Mouse (Mus musculus) heart, embryonic 10.5 days (tissue): ENCODE measurements around the gene Wnt11. TPM values are rescaled to one million over a fixed set of nuclear protein-coding genes. Genes with fewer than 3 reads are reported as not detected.

Source experiments
- DNase-seq: peaks from one replicate; pipeline ENCODE4 v3.0.0-alpha.2; 2017; ENCODE audit warnings: low spot score
- H3K27ac ChIP-seq: fragments of 300-500 bp; sonication (generic); 2 replicates; pipeline ENCODE4 v1.5.1; 2016; ENCODE audit warnings: mild to moderate bottlenecking
- H3K27me3 ChIP-seq: fragments of 300-500 bp; sonication (generic); 2 replicates; pipeline ENCODE4 v1.6.1; 2016; ENCODE audit warnings: mild to moderate bottlenecking; ENCODE audit not compliant: poor library complexity, insufficient read depth, severe bottlenecking
- H3K36me3 ChIP-seq: fragments of 300-500 bp; sonication (generic); 2 replicates; pipeline ENCODE4 v1.6.1; 2016; ENCODE audit warnings: mild to moderate bottlenecking, moderate library complexity
- H3K4me1 ChIP-seq: fragments of 300-500 bp; sonication (generic); 2 replicates; pipeline ENCODE4 v1.6.1; 2016; ENCODE audit warnings: mild to moderate bottlenecking
- H3K4me3 ChIP-seq: fragments of 300-500 bp; sonication (generic); 2 replicates; pipeline ENCODE4 v1.5.1; 2016; ENCODE audit warnings: mild to moderate bottlenecking, moderate library complexity
- H3K9me3 ChIP-seq: fragments of 300-500 bp; sonication (generic); 2 replicates; pipeline ENCODE4 v1.6.1; 2016; ENCODE audit warnings: mild to moderate bottlenecking, moderate library complexity
- WGBS: fragments of 180-500 bp; shearing (Covaris S2); methylation state at CpG from one replicate; pipeline ENCODE4 v1.1.7; 2016; 5-methylcytosine and 5-hydroxymethylcytosine counted together
- polyA plus RNA-seq: library from polyadenylated mRNA; unstranded; fragments of >200 nt; fragmentation: Nextera tagmentation; extraction: Ambion mirVana; gene quantifications from 2 replicates; pipeline ENCODE4 v1.2.1, GENCODE M21; 2016

The Wnt11 gene
- polyA plus RNA-seq, 1 experiment from 2014 or later = 29.4 TPM

DNA sequence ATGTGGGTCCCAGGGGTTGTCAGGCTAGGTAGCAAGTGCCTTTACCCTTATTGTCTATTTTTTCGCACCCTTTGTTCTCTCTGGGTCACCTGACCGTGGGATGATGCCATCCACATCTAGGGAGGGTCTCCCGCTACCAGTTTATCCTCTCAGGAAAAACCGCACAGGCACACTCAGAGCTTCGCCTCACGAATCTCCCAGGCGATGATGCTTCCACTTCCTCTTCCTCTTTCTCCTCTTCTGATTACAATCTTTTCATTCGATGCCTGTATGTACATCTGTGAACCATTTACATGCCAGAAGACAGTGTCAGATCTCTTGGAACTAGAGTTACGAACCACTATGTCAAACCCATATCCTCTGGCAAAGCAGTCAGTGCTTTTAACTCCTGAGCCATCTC, 31.7 kb upstream of the Wnt11 start:
- Histone ChIP-seq H3K27me3 (no peaks in the 10 kb centered on the region), H3K4me1 (peaks cover 50% of the 10 kb centered on the region), H3K9me3 (no peaks in the 10 kb centered on the region), H3K27ac (no peak overlapping the region), H3K4me3 (no peak overlapping the region), H3K36me3 (no peaks in the 10 kb centered on the region)
- no peak for DNase-seq
- 78% methylated on average over 9 of the region's 9 CpGs for WGBS

DNA sequence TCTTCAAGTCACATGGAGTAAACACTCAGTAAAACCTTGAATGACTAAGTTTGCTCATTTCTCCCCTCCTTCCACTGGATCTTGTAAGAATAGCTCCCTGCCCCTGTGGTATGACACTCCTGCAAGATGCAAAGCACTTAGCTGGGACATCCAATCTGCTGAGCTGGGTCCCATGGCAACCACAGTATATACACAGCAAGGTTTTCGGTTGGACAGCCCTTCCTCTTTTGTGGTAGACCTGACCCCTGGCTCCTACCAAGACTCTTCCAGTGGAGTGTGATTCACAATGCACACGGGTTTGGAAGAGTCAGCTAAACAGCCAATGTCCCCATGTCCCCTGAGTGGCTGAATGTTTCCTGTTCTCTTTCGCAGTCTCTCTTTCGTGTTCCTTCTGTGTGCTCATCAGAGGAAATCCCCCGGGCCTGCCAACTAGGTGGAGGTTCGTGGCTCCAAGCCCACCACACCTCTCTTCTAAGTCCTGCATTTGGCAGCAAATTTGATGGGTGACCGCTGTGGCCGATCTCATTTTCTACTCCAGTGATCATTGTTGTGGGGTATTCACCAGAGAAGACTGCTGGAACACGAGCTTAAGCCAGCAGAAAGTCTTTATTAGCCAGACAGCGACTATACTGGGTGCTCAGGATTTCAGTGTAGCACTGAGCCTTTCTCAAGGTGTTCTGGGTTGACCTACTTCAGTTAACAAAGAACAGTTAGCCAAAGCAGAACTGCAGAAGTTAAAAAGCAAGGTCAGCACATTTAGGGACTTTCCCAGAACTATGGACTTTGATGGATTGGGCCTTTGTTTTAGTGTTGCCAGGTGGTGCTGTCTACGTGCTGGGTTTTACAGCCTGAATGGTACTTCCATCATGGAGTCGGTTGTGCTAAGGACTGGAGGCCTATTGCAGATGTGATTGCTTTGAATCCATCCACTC, 29.8 kb upstream of the Wnt11 start:
- Histone ChIP-seq H3K27me3 (no peaks in the 10 kb centered on the region), H3K36me3 (no peaks in the 10 kb centered on the region), H3K4me1 (peaks cover 37% of the 10 kb centered on the region), H3K4me3 (no peak overlapping the region), H3K9me3 (no peaks in the 10 kb centered on the region), H3K27ac (no peak overlapping the region)
- WGBS = 78% methylated on average over 12 of the region's 12 CpGs
- DNase-seq = no peak

DNA sequence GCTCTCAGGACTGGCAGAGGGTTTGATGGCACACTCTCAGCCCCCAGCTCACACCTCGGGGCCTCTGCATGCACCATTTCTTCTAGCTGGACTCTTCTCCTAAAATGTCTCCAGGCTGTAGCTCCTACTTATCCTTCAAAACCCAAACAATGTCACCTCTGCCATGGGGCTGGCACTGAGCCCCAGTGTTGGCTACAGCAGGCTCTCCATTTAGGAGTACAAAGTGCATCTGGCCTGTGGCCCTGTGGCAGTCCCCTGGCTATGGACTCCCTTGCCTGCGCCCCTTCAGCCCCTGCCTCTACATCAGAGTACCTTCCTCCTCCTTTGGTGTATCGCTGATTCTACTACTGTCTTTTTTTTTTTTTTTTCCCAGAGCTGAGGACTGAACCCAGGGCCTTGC, 28.0 kb upstream of the Wnt11 start:
- WGBS = 76% methylated on average over 3 of the region's 3 CpGs
- Histone ChIP-seq H3K27ac (no peak overlapping the region), H3K4me3 (no peak overlapping the region), H3K27me3 (0 out of 2 replicates have a peak, but pooled peaks cover 3% of the 10 kb centered on the region), H3K4me1 (peaks cover 24% of the 10 kb centered on the region), H3K9me3 (no peaks in the 10 kb centered on the region), H3K36me3 (no peaks in the 10 kb centered on the region)
- DNase-seq = no peak

DNA sequence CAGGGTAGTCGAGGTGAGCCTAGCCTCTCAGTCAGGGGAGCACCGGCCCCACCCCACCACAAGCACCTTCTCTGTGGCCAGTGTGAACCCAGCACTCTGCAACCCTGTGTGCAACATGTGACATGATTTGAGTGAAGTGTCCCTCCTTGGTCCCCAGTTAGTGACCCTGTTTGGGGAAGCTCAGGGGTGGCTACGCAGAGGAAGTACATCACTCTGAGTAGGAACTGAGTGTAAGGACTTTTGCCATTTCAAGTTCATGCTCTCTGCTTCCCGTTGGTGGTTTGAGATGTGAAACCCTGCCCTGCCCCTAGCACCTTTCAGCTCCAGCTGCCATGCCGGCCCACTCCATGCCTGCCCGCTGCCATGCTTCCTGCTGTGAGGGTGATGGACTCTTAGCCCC, 25.5 kb upstream of the Wnt11 start:
- WGBS = 75% methylated on average over 6 of the region's 6 CpGs
- Histone ChIP-seq H3K36me3 (no peaks in the 10 kb centered on the region), H3K9me3 (no peaks in the 10 kb centered on the region), H3K4me1 (peaks cover 40% of the 10 kb centered on the region), H3K27ac (no peak overlapping the region), H3K4me3 (no peak overlapping the region), H3K27me3 (0 out of 2 replicates have a peak, but pooled peaks cover 3% of the 10 kb centered on the region)
- no peak for DNase-seq

DNA sequence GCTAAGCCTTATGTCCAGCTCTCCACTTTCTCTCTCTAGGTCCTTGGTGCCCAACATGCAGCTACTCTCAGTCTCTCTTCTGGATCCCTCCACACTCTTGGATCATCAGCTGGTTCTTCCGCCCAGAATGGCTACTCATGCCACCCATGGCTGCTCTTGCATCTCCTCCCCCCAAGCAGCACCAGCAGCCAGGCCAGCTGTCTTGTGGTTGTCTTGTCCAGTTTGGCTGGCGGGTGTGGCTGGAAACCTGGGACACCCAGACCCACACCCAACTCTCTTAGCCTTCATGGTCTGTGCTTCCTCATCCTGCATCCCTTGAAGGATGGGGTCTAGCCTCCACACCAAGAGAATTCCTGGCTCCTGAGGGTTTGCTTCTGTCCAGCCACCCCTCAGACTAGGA, 24.3 kb upstream of the Wnt11 start:
- no peak for DNase-seq
- WGBS = 84% methylated on average over 2 of the region's 2 CpGs
- no peak overlapping the region for H3K27ac ChIP-seq
- H3K9me3 ChIP-seq = no peaks in the 10 kb centered on the region
- peaks cover 38% of the 10 kb centered on the region for H3K4me1 ChIP-seq
- H3K4me3 ChIP-seq = no peak overlapping the region
- H3K36me3 ChIP-seq = no peaks in the 10 kb centered on the region
- H3K27me3 ChIP-seq = 0 out of 2 replicates have a peak, but pooled peaks cover 3% of the 10 kb centered on the region

DNA sequence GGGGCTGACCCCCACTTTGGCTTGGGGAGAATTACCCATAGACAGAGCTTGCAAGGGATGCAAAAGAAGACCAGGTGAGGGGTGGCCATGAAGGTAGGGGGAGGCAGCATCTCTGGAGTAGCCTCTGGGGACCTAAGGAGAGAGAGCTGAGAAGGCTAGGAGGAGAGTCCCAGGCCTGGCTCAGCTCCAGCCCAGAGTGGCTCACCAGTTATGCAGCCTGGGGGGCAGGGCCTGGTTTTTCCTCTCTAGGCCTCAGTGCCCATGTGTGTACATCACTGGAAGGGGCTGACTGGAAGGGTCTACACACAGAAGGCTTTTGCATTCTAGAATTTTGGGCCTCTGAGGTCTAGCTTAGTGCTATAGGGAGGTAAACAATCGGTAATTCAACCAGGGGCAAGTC, 14.4 kb upstream of the Wnt11 start:
- Histone ChIP-seq H3K27me3 (peaks cover 22% of the 10 kb centered on the region), H3K4me1 (peaks cover 68% of the 10 kb centered on the region), H3K9me3 (no peaks in the 10 kb centered on the region), H3K4me3 (no peak overlapping the region), H3K27ac (peak overlapping the region; percentile 24), H3K36me3 (no peaks in the 10 kb centered on the region)
- WGBS = 87% methylated on average over 1 of the region's 1 CpGs
- DNase-seq = no peak

DNA sequence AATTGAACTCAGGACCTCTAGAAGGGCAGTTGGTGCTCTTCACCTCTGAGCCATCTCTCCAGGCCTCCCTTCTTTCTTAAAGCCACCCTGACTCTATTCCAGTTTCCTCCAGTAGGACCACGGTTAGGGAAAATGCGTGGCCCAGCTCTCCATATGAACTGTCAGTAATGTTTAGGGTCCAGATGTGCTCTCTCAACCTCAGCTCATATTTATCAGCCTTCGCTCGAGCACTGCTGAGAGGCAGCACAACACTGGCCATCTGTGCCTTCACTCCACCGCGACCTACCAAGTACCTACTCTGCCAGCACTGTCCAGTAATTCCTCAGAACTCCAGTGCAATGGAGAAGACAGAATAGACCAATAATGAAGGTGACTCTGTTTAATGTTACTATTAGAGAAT, 12.0 kb upstream of the Wnt11 start:
- WGBS = 80% methylated on average over 6 of the region's 6 CpGs
- H3K27me3 ChIP-seq = peaks cover 29% of the 10 kb centered on the region
- no peak for DNase-seq

DNA sequence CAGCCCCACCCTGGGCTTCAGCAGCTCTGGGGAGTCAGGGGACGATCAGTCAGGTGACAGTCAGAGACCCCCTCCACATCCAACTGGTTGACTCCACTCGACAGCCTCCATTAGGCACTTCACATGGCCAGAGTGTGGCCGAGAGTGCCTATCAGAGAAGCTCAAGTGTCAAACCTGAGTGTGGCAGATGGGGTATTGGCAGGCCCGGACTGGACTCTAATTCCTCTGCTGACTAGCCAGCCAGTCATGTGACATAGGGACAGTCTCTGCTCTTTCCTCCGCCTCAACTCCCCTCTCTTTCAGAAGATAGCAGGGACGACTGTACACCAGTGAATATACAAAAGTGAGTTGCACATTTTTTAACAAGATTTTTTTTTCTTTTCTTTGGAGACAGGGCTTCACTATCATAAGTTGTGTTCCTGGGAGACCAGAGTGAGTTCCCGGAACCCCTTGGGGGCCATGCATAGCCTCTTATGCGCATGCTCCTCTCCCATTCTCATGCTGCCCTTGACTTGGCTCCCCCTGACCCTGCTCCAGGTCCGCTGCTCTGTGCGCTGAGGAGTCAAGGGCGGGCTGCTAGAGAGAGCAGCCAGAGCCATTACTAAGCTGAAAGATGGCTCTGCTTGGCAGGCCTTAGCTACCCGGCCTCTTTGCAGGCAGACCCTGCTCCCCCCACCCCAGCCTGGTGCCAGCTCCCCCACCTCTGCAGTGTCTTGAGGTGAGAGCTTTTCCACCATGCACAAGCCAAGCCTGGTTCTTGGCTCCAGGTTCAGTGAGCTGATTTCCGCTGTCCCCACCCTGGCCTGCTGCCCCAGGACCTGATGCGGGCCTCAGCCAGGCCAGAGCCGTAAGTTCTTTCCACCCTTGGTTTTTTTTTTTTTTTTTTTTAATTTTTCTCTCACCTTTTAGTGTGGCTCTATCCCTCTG, 10.8 kb upstream of the Wnt11 start:
- H3K36me3 ChIP-seq = no peaks in the 10 kb centered on the region
- DNase-seq = no peak
- peak overlapping the region; percentile 80 for H3K27ac ChIP-seq
- 44% methylated on average over 15 of the region's 15 CpGs for WGBS
- peaks cover 61% of the 10 kb centered on the region for H3K4me1 ChIP-seq
- H3K4me3 ChIP-seq = no peak overlapping the region
- H3K9me3 ChIP-seq = no peaks in the 10 kb centered on the region
- H3K27me3 ChIP-seq = peaks cover 41% of the 10 kb centered on the region

More for the DNA sequence above, 12.0 kb upstream of the Wnt11 start:
- Histone ChIP-seq H3K4me1 (peaks cover 62% of the 10 kb centered on the region), H3K9me3 (no peaks in the 10 kb centered on the region), H3K27ac (no peak overlapping the region), H3K36me3 (no peaks in the 10 kb centered on the region), H3K4me3 (no peak overlapping the region)

DNA sequence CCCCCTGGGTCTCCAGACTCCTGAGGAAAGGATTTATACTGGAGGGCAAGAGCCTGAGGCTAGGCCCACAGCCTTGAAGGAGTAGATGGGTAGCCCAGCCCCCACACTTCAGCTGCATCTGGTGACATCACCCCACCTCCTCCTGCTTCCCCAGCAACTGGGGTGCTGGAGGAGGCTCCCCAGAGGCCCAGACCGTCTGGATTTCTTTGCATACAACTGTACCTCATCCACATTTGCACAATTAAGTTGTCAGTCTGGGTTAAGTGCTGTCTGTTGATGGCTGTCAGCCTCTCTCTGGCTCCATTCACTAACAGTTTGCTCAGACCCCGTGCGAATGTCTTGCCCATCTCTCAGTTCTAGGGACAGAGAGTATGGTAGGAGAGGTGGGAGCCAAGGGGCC, 6.9 kb upstream of the Wnt11 start:
- WGBS = 47% methylated on average over 3 of the region's 3 CpGs
- no peaks in the 10 kb centered on the region for H3K9me3 ChIP-seq
- H3K36me3 ChIP-seq = no peaks in the 10 kb centered on the region
- no peak overlapping the region for H3K4me3 ChIP-seq
- peaks cover 55% of the 10 kb centered on the region for H3K27me3 ChIP-seq
- peaks cover 65% of the 10 kb centered on the region for H3K4me1 ChIP-seq
- DNase-seq = no peak
- H3K27ac ChIP-seq = no peak overlapping the region

DNA sequence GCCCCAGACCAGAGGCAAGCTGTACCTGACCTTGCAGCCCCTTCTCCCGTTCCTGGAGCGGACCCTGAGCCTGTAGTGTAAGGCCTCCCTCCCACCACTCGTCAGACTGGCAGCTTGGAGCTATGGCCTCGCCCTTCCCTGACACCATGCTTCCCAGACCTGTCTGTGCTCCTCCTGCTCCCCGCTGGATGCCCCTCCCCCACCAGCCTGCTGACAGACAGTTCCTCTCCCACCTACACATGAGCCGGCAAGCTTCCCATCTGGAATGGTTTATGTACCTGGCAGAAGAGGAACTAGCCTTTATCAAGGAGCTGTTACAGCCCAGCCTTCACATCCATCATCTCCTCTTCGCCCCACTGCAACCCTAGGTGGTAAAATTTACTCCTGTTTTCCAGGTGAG, 6.0 kb upstream of the Wnt11 start:
- peaks cover 63% of the 10 kb centered on the region for H3K4me1 ChIP-seq

DNA sequence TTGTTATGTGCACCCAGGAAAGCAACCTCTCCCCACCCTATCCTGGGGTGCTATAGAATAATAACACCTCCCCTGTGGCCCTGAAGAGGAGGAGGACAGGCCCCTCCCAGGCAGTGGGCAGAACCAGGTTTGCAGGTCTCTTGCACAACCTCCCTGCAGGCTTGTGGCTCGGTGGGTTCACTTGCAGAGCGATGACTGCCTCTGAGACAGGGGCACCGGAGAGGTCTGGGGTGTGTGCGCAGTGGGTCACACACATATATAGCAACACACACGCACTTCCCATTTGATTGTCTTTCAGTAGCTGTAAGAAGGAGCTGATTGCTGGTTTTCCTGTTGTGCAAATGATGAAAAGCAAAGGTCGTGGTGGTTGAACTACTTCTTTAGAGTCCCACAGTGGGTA, 3.6 kb upstream of the Wnt11 start:
- peaks cover 85% of the 10 kb centered on the region for H3K27me3 ChIP-seq
- no peak overlapping the region for H3K4me3 ChIP-seq
- WGBS = 78% methylated on average over 6 of the region's 6 CpGs
- H3K27ac ChIP-seq = no peak overlapping the region
- H3K36me3 ChIP-seq = no peaks in the 10 kb centered on the region
- no peaks in the 10 kb centered on the region for H3K9me3 ChIP-seq
- peaks cover 78% of the 10 kb centered on the region for H3K4me1 ChIP-seq
- no peak for DNase-seq

More for the DNA sequence above, 6.0 kb upstream of the Wnt11 start:
- Histone ChIP-seq H3K27me3 (peaks cover 61% of the 10 kb centered on the region), H3K36me3 (no peaks in the 10 kb centered on the region), H3K4me3 (no peak overlapping the region), H3K27ac (0 out of 2 replicates have a peak overlapping the region, but pooled peaks have one; percentile 37), H3K9me3 (no peaks in the 10 kb centered on the region)
- WGBS = 23% methylated on average over 7 of the region's 7 CpGs
- no peak for DNase-seq

DNA sequence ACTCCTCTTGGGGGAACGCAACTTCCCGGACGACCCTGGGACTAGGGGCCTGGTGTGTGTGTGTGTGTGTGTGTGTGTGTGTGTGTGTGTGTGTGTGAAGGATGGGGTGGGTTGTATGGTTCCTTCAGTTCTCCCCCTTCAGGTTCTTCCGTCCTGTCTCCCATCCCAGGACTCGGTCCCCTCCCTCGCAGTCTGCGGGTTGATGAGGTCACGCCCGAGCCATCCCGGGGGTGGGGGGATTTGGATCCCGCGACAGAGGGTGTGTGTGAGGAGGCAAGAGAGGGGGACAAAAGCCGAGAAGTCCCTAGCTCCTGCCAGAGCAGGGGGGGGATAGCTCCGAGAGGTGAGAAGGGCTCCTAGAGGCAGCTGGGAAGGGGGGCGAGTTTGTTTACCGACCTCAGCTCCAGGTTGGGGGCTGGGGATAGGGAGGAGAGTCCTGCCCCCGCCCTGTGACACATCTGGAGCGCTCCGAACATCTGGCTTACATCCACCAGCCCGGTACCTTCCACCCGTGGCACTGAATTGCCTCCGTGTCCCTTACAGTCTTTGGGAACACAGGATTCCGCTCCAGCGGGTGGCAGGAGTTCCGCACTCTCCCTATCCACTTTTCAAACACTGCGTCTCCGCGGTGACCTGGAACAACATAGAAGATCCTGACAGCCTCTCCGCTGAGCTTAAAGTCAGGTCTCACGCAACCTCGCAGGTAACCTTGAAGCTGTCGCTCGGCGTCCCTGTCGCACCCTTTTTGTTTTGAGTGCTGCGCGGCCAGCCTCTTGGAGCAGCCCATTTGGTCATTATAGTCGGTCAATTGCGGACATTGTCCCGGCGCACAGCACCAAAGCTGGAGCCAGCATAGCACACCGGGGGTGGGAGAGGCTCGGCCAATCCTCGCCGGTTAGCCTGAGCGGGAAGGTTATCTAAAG, 868 bp downstream of the Wnt11 start:
- under 1% methylated on average over 46 of the region's 46 CpGs for WGBS
- no peak for DNase-seq
- Histone ChIP-seq H3K9me3 (no peaks in the 10 kb centered on the region), H3K4me1 (peaks cover 89% of the 10 kb centered on the region), H3K4me3 (peak overlapping the region; percentile 78), H3K27me3 (peaks cover 86% of the 10 kb centered on the region), H3K27ac (peak overlapping the region; percentile 87), H3K36me3 (no peaks in the 10 kb centered on the region)
